Mouse (Mus musculus) neutrophil, adult 83 days (primary cell): ENCODE data around the gene Pick1. TPM values are rescaled to one million over a fixed set of nuclear protein-coding genes. Genes with fewer than 3 reads are reported as not detected.

ENCODE experiments used
- total RNA-seq, 2 experiments: library from RNA; stranded (reverse); gene quantifications; one replicate each; pipeline ENCODE4 v1.2.4; 2023

Gene Pick1
- 1 to 10 TPM; 6.0 TPM for total RNA-seq

GRCm38 (mm10) chr15:79229058-79229821 is at the start of gene Pick1, which contains the start of gene Gm49486:
Gene Pick1, plus strand, starts transcription at chr15:79229173.
Gene Gm49486, plus strand, starts transcription at chr15:79229391.

GRCm38 (mm10) chr15:79254661-79255060 is 25.7 kb downstream of the Pick1 start, which contains the start of gene Slc16a8:
Gene Slc16a8, minus strand, starts transcription at chr15:79254761.

GRCm38 (mm10) chr15:79285399-79285798 is 56.4 kb downstream of the Pick1 start, which contains the start of gene Baiap2l2:
Gene Baiap2l2, minus strand, starts transcription at chr15:79285537.

Other genes with a start within 250 kb of the Pick1 start
- gene H1f0, start 200.7 kb upstream of the Pick1 start, total RNA-seq: 10 to 100 TPM; 30.8 to 40.6 TPM
- not detected for gene Galr3, start 187.3 kb upstream of the Pick1 start, total RNA-seq
- 10 to 100 TPM; 16.0 to 20.0 TPM for gene Ankrd54, start 166.3 kb upstream of the Pick1 start, total RNA-seq
- 10 to 100 TPM; 73.8 to 78.1 TPM for gene Eif3l, start 154.0 kb upstream of the Pick1 start, total RNA-seq
- 10 to 100 TPM; 10.2 to 13.6 TPM for gene Micall1, start 120.3 kb upstream of the Pick1 start, total RNA-seq
- 10 to 100 TPM; 35.3 to 37.1 TPM for gene Polr2f, start 88.2 kb upstream of the Pick1 start, total RNA-seq
- gene 1700088E04Rik, start 87.9 kb upstream of the Pick1 start, total RNA-seq: not detected
- gene Sox10, start 63.9 kb upstream of the Pick1 start, total RNA-seq: not detected
- not detected for gene Gm49486, start 218 bp downstream of the Pick1 start, total RNA-seq
- not detected for gene Slc16a8, start 25.6 kb downstream of the Pick1 start, total RNA-seq
- under 1 TPM in 1 of 2 experiments, not detected in 1; 0.81 TPM for gene Baiap2l2, start 56.4 kb downstream of the Pick1 start, total RNA-seq
- 1 to 10 TPM; 4.3 to 6.6 TPM for gene Pla2g6, start 99.2 kb downstream of the Pick1 start, total RNA-seq
- gene Maff, start 117.4 kb downstream of the Pick1 start, total RNA-seq: 10 to 100 TPM; 15.4 to 16.2 TPM
- 10 to 100 TPM; 57.6 to 66.4 TPM for gene Tmem184b, start 174.4 kb downstream of the Pick1 start, total RNA-seq
- 10 to 100 TPM; 69.8 to 90.0 TPM for gene Csnk1e, start 226.4 kb downstream of the Pick1 start, total RNA-seq